Mouse (Mus musculus): Measurements from ENCODE around the gene Gm15080. TPM values are rescaled to one million over a fixed set of nuclear protein-coding genes. Genes with fewer than 3 reads are reported as not detected.
"Not testable (repeated sequence)": the region's sequence is repeated elsewhere in the genome, so short reads cannot be mapped to it uniquely, and the experiment has no call there.

The Gm15080 gene
- total RNA-seq (2014; fragmentation: Nextera tagmentation) (not detected in 2 replicates), total RNA-seq (2017) (0.11 and 0.12 TPM in 2 replicates), polyA plus RNA-seq (2012) (not detected in 2 replicates)

DNA sequence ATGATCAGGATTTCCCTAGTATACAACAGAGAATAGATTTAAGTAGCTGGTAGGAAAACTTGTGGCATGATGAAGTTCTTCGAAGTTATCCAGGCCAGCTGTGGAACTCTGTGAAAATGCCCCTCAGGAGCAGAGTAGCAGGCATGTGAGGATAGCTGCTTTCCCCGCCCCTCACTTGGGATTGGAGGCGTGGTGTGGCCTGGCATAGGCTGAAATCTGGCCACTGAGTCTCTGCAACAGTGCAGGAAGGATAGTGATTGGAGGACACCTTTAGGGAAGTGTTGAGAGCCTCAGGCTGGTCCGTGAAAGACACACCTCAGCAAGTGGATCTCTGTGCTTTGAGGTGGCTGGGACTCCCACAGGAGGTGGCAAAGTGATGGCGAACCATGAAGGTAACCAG is at the start of gene Gm15080:
TSS of gene Gm15080 (plus strand) at position 301 of the 400 bp plus-strand sequence.
- H3K4me3 ChIP-seq (ENCODE audit: low read depth, low read length); H3K36me3 ChIP-seq (replicated peaks); H3K27me3 ChIP-seq (ENCODE audit: insufficient read depth, low read length); H3K9me3 ChIP-seq (replicated peaks); ATAC-seq (ENCODE audit: extremely low read depth, insufficient number of reproducible peaks, low FRiP score, poor library complexity, severe bottlenecking); DNase-seq (ENCODE audit: low spot score); H3K4me1 ChIP-seq (ENCODE audit: insufficient read depth, low read depth, low read length): not testable (repeated sequence)

Other genes starting within 250 kb of the Gm15080 start
- not detected in 2 replicates for gene Gm15128, start 227.0 kb upstream of the Gm15080 start, total RNA-seq (2014; fragmentation: Nextera tagmentation)
- gene Gm15128, start 227.0 kb upstream of the Gm15080 start, total RNA-seq (2017) = not detected in 2 replicates
- gene Gm15128, start 227.0 kb upstream of the Gm15080 start, polyA plus RNA-seq (2012) = not detected in 2 replicates
- not detected in 2 replicates for gene Gm15107, start 187.7 kb downstream of the Gm15080 start, total RNA-seq (2014; fragmentation: Nextera tagmentation)
- gene Gm15107, start 187.7 kb downstream of the Gm15080 start, total RNA-seq (2017) = not detected in 2 replicates
- gene Gm15107, start 187.7 kb downstream of the Gm15080 start, polyA plus RNA-seq (2012) = not detected in 2 replicates